Mouse (Mus musculus) forebrain, embryonic 15.5 days (tissue): ENCODE results near the gene Zfp808. TPM values are rescaled to one million over a fixed set of nuclear protein-coding genes. Genes with fewer than 3 reads are reported as not detected.
A peak's percentile ranks its signal among the peaks of the same experiment; 100 is the strongest.
"Not testable (repeated sequence)": the region's sequence is repeated elsewhere in the genome, so short reads cannot be mapped to it uniquely, and the experiment has no call there.

Source experiments
- ATAC-seq: fragments of 200-750 bp; cut with Nextera tagmentation; replicated peaks from 2 replicates; pipeline ENCODE4 v1.8.0; 2017; ENCODE audit warnings: mild to moderate bottlenecking, moderate TSS enrichment, moderate library complexity
- H3K27ac ChIP-seq: fragments of 300-500 bp; sonication (generic); replicated peaks from 2 replicates; pipeline ENCODE4 v1.5.1; 2015; ENCODE audit warnings: mild to moderate bottlenecking, inconsistent platforms
- H3K27me3 ChIP-seq: fragments of 300-500 bp; sonication (generic); 2 replicates; pipeline ENCODE4 v1.6.1; 2015; ENCODE audit warnings: inconsistent platforms
- H3K36me3 ChIP-seq: fragments of 300-500 bp; sonication (generic); 2 replicates; pipeline ENCODE4 v1.6.1; 2015; ENCODE audit warnings: mild to moderate bottlenecking, inconsistent platforms
- H3K4me1 ChIP-seq: fragments of 300-500 bp; sonication (generic); 2 replicates; pipeline ENCODE4 v1.6.1; 2015; ENCODE audit warnings: inconsistent platforms
- H3K4me2 ChIP-seq: fragments of 300-500 bp; sonication (generic); replicated peaks from 2 replicates; pipeline ENCODE4 v1.6.1; 2015; ENCODE audit warnings: mild to moderate bottlenecking, inconsistent platforms
- H3K4me3 ChIP-seq: fragments of 300-500 bp; sonication (generic); 2 replicates; pipeline ENCODE4 v1.5.1; 2015; ENCODE audit warnings: mild to moderate bottlenecking, inconsistent platforms
- H3K9ac ChIP-seq: fragments of 300-500 bp; sonication (generic); replicated peaks from 2 replicates; pipeline ENCODE4 v1.6.1; 2015; ENCODE audit warnings: mild to moderate bottlenecking, inconsistent platforms
- H3K9me3 ChIP-seq: fragments of 300-500 bp; sonication (generic); 2 replicates; pipeline ENCODE4 v1.6.1; 2016; ENCODE audit warnings: inconsistent platforms
- WGBS: fragments of 180-500 bp; shearing (Covaris S2); methylation state at CpG from one replicate; pipeline ENCODE4 v1.1.7; 2015; ENCODE audit warnings: mixed read lengths; 5-methylcytosine and 5-hydroxymethylcytosine counted together
- polyA plus RNA-seq: library from polyadenylated mRNA; unstranded; fragments of >200 nt; fragmentation: Nextera tagmentation; extraction: Ambion mirVana; gene quantifications from 2 replicates; pipeline ENCODE4 v1.2.1, GENCODE M21; 2015

The Zfp808 gene
- 4.9 and 5.5 TPM in 2 replicates for polyA plus RNA-seq

- not testable (repeated sequence) for H3K4me1 ChIP-seq, H3K27ac ChIP-seq, H3K9me3 ChIP-seq, H3K27me3 ChIP-seq, H3K36me3 ChIP-seq
- Histone ChIP-seq H3K4me2 (peak within 1 kb of the TSS; percentile 49), H3K9ac (peak within 1 kb of the TSS; percentile 57), H3K4me3 (peak within 1 kb of the TSS; percentile 54)
- peak; percentile 90 for ATAC-seq
- 6% methylated on average over 21 of the region's 21 CpGs for WGBS
Observed at GRCm38 (mm10) chr13:62129432-62130171, at the start of gene Zfp808. Gene Zfp808 (plus strand): TSS chr13:62129886.

GRCm38 (mm10) chr13:62098786-62099185 lies 30.9 kb upstream of the Zfp808 start:
- H3K9ac ChIP-seq, H3K36me3 ChIP-seq, H3K27me3 ChIP-seq, H3K4me2 ChIP-seq, H3K4me1 ChIP-seq, H3K4me3 ChIP-seq, H3K9me3 ChIP-seq, ATAC-seq, H3K27ac ChIP-seq: not testable (repeated sequence)
- WGBS = 81% methylated on average over 4 of the region's 4 CpGs

GRCm38 (mm10) chr13:62099454-62099853 lies 30.2 kb upstream of the Zfp808 start:
- WGBS = 86% methylated on average over 4 of the region's 4 CpGs

GRCm38 (mm10) chr13:62102368-62102767 lies 27.3 kb upstream of the Zfp808 start:
- H3K27ac ChIP-seq, H3K36me3 ChIP-seq, H3K4me2 ChIP-seq, H3K9ac ChIP-seq, H3K4me3 ChIP-seq, H3K27me3 ChIP-seq, H3K4me1 ChIP-seq, ATAC-seq, H3K9me3 ChIP-seq: not testable (repeated sequence)
- 83% methylated on average over 1 of the region's 1 CpGs for WGBS

More at GRCm38 (mm10) chr13:62099454-62099853, 30.2 kb upstream of the Zfp808 start:
- not testable (repeated sequence) for H3K27ac ChIP-seq, H3K4me3 ChIP-seq, H3K4me1 ChIP-seq, H3K27me3 ChIP-seq, H3K9me3 ChIP-seq, H3K36me3 ChIP-seq, H3K9ac ChIP-seq, H3K4me2 ChIP-seq, ATAC-seq

- H3K9me3 ChIP-seq, H3K4me3 ChIP-seq, H3K4me1 ChIP-seq, H3K27ac ChIP-seq, H3K9ac ChIP-seq, H3K36me3 ChIP-seq, H3K4me2 ChIP-seq, H3K27me3 ChIP-seq, ATAC-seq: not testable (repeated sequence)
- WGBS = 42% methylated on average over 2 of the region's 2 CpGs
Observed at GRCm38 (mm10) chr13:62115861-62116260, 13.8 kb upstream of the Zfp808 start.

GRCm38 (mm10) chr13:62121578-62121977 lies 8.1 kb upstream of the Zfp808 start:
- H3K4me1 ChIP-seq, H3K27me3 ChIP-seq, H3K4me2 ChIP-seq, H3K36me3 ChIP-seq, H3K9me3 ChIP-seq, H3K9ac ChIP-seq, H3K27ac ChIP-seq, ATAC-seq, H3K4me3 ChIP-seq: not testable (repeated sequence)
- 43% methylated on average over 1 of the region's 1 CpGs for WGBS

GRCm38 (mm10) chr13:62181835-62182755 lies 52.4 kb downstream of the Zfp808 start:
- not testable (repeated sequence) for H3K36me3 ChIP-seq, H3K9ac ChIP-seq, H3K4me2 ChIP-seq, H3K4me3 ChIP-seq, H3K27ac ChIP-seq, ATAC-seq, H3K4me1 ChIP-seq, H3K27me3 ChIP-seq, H3K9me3 ChIP-seq
- WGBS = 71% methylated on average over 2 of the region's 2 CpGs

GRCm38 (mm10) chr13:62245264-62245663 lies 115.6 kb downstream of the Zfp808 start:
- 56% methylated on average over 3 of the region's 3 CpGs for WGBS
- no peaks in the 10 kb centered on the region for H3K4me1 ChIP-seq
- no peak for ATAC-seq
- no peaks in the 10 kb centered on the region for H3K36me3 ChIP-seq
- H3K9me3 ChIP-seq = no peaks in the 10 kb centered on the region
- H3K9ac ChIP-seq = no peak overlapping the region
- no peak overlapping the region for H3K27ac ChIP-seq
- H3K4me2 ChIP-seq = no peak overlapping the region
- no peak overlapping the region for H3K4me3 ChIP-seq
- no peaks in the 10 kb centered on the region for H3K27me3 ChIP-seq

GRCm38 (mm10) chr13:62255226-62255625 lies 125.5 kb downstream of the Zfp808 start:
- H3K9ac ChIP-seq, H3K4me2 ChIP-seq, H3K4me1 ChIP-seq, H3K4me3 ChIP-seq, H3K27ac ChIP-seq, H3K36me3 ChIP-seq, H3K27me3 ChIP-seq, ATAC-seq: not testable (repeated sequence)
- 86% methylated on average over 9 of the region's 9 CpGs for WGBS
- peaks cover 22% of the 10 kb centered on the region; the same call in 1 of the 2 replicates for H3K9me3 ChIP-seq

- Histone ChIP-seq H3K4me3 (no peak overlapping the region), H3K36me3 (no peaks in the 10 kb centered on the region), H3K4me1 (no peaks in the 10 kb centered on the region), H3K27me3 (no peaks in the 10 kb centered on the region), H3K9ac (no peak overlapping the region), H3K4me2 (no peak overlapping the region), H3K27ac (no peak overlapping the region), H3K9me3 (peaks cover 46% of the 10 kb centered on the region)
- WGBS = 85% methylated on average over 4 of the region's 4 CpGs
- no peak for ATAC-seq
Observed at GRCm38 (mm10) chr13:62263392-62263791, 133.7 kb downstream of the Zfp808 start.
